Mouse (Mus musculus) ES-Bruce4 (cell line): Measurements from ENCODE around the gene Iyd. TPM values are rescaled to one million over a fixed set of nuclear protein-coding genes. Genes with fewer than 3 reads are reported as not detected.
A peak's percentile ranks its signal among the peaks of the same experiment; 100 is the strongest.

Experiments
- H3K27ac ChIP-seq: 2 replicates; pipeline ENCODE4 v1.5.1; 2012; ENCODE audit warnings: low read length, inconsistent platforms; ENCODE audit not compliant: insufficient read depth
- H3K27me3 ChIP-seq: 2 replicates; pipeline ENCODE4 v1.6.1; 2012; ENCODE audit warnings: mild to moderate bottlenecking, low read length, inconsistent platforms; ENCODE audit not compliant: control insufficient read depth, poor library complexity, insufficient read depth, severe bottlenecking
- H3K36me3 ChIP-seq: 2 replicates; pipeline ENCODE4 v1.6.1; 2012; ENCODE audit warnings: inconsistent platforms, mild to moderate bottlenecking, low read length, moderate library complexity; ENCODE audit not compliant: control insufficient read depth, poor library complexity, insufficient read depth, severe bottlenecking
- H3K4me1 ChIP-seq: one replicate; pipeline ENCODE4 v1.8.1; 2011; ENCODE audit warnings: low read length; ENCODE audit not compliant: control insufficient read depth, insufficient read depth
- H3K4me3 ChIP-seq: 2 replicates; pipeline ENCODE4 v1.5.1; 2011; ENCODE audit warnings: low read depth, mild to moderate bottlenecking, low read length
- H3K9ac ChIP-seq: 2 replicates; pipeline ENCODE4 v1.6.1; 2012; ENCODE audit warnings: low read depth, mild to moderate bottlenecking, inconsistent platforms; ENCODE audit not compliant: poor library complexity, severe bottlenecking
- H3K9me3 ChIP-seq: replicated peaks from 2 replicates; pipeline ENCODE4 v1.6.1; 2012; ENCODE audit warnings: mild to moderate bottlenecking, low read length, inconsistent platforms; ENCODE audit not compliant: control insufficient read depth, poor library complexity, insufficient read depth, severe bottlenecking
- CTCF ChIP-seq: IDR thresholded peaks from one replicate; pipeline ENCODE4 v1.8.1; 2011; ENCODE audit warnings: low read depth, low read length
- EP300 ChIP-seq: IDR thresholded peaks from 2 replicates; pipeline ENCODE4 v1.6.1; 2011; ENCODE audit warnings: low read depth, low read length; ENCODE audit not compliant: insufficient read depth
- POLR2A ChIP-seq: IDR thresholded peaks from one replicate; pipeline ENCODE4 v1.8.1; 2011; ENCODE audit warnings: low read length; ENCODE audit not compliant: insufficient read depth
- polyA plus RNA-seq: library from polyadenylated mRNA; stranded (reverse); fragments of >200 nt; gene quantifications from 2 replicates; pipeline ENCODE4 v1.2.4, GENCODE M21; 2011; ENCODE audit warnings: low read depth; ENCODE audit not compliant: missing spikeins, insufficient read depth, insufficient read length

Gene Iyd
- polyA plus RNA-seq, 1 experiment: not detected

GRCm38 (mm10) chr10:3531375-3531774 lies 8.7 kb upstream of the Iyd start:
- TF ChIP-seq EP300 (no peak), CTCF (peak; percentile 79), POLR2A (no peak)
- Histone ChIP-seq H3K36me3 (no peaks in the 10 kb centered on the region), H3K9me3 (no peaks in the 10 kb centered on the region), H3K27ac (no peak overlapping the region), H3K4me3 (no peak overlapping the region), H3K4me1 (no peaks in the 10 kb centered on the region), H3K27me3 (no peaks in the 10 kb centered on the region), H3K9ac (no peak overlapping the region)

DNA sequence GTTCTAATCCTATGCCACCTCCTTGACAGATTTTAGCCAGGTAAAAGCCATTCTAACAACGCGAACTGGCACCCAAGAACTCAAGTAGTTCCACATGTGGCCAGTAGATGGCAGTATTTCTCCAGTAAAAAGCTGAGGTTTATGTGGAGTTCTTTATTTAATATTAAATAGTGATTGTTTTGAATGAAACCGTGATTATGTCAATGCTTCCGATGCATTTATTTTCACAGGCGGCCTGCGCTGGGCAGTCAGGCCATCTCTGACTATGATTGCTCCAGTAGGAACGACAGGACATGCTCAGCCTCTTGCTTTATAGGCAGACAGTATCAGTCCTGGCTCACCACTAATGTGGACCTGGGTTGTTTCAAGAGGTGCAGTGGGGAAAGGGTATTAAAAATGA lies 5.6 kb upstream of the Iyd start:
- Histone ChIP-seq H3K9ac (no peak overlapping the region), H3K9me3 (no peaks in the 10 kb centered on the region), H3K27ac (no peak overlapping the region), H3K4me3 (no peak overlapping the region), H3K27me3 (no peaks in the 10 kb centered on the region), H3K4me1 (no peaks in the 10 kb centered on the region), H3K36me3 (no peaks in the 10 kb centered on the region)
- no peak for TF ChIP-seq POLR2A

GRCm38 (mm10) chr10:3536361-3536760 lies 3.7 kb upstream of the Iyd start:
- no peak for TF ChIP-seq POLR2A
- no peak for TF ChIP-seq CTCF
- TF ChIP-seq EP300: no peak
- no peak overlapping the region for H3K4me3 ChIP-seq
- no peaks in the 10 kb centered on the region for H3K4me1 ChIP-seq
- H3K9ac ChIP-seq: no peak overlapping the region
- H3K27ac ChIP-seq: no peak overlapping the region
- H3K36me3 ChIP-seq: no peaks in the 10 kb centered on the region
- no peaks in the 10 kb centered on the region for H3K27me3 ChIP-seq
- H3K9me3 ChIP-seq: no peaks in the 10 kb centered on the region

DNA sequence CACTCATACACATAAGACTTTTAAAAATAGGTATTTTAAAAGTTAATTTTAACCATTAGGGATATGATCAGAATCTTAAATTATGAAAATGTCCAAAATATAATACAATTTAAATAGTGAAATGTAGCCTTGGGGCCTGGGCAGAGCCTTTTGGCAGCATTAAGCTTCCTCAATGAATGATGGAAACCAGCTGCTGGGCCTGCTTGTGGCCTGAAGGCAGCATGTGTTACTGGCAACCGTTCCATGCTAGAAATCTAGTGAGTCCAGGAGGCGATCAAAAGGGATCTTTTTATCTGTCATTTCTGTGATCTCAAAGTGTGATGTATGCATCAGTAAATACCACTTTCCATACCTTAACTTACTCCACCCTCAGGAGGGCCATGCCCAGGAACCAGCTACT lies 9.3 kb downstream of the Iyd start:
- H3K4me3 ChIP-seq: no peak overlapping the region
- no peak overlapping the region for H3K9ac ChIP-seq
- no peak overlapping the region for H3K27ac ChIP-seq
- H3K36me3 ChIP-seq: no peaks in the 10 kb centered on the region
- TF ChIP-seq EP300 (no peak), POLR2A (no peak), CTCF (no peak)
- no peaks in the 10 kb centered on the region for H3K27me3 ChIP-seq
- H3K9me3 ChIP-seq: no peaks in the 10 kb centered on the region
- no peaks in the 10 kb centered on the region for H3K4me1 ChIP-seq

- H3K4me3 ChIP-seq: no peak overlapping the region
- H3K36me3 ChIP-seq: no peaks in the 10 kb centered on the region
- TF ChIP-seq EP300 (no peak), POLR2A (no peak), CTCF (no peak)
- H3K27me3 ChIP-seq: no peaks in the 10 kb centered on the region
- H3K27ac ChIP-seq: no peak overlapping the region
- H3K9ac ChIP-seq: no peak overlapping the region
- H3K4me1 ChIP-seq: no peaks in the 10 kb centered on the region
- no peaks in the 10 kb centered on the region for H3K9me3 ChIP-seq
Observed at GRCm38 (mm10) chr10:3555128-3555527, 15.1 kb downstream of the Iyd start.

GRCm38 (mm10) chr10:3556538-3556937 lies 16.5 kb downstream of the Iyd start:
- H3K27me3 ChIP-seq: no peaks in the 10 kb centered on the region
- no peaks in the 10 kb centered on the region for H3K36me3 ChIP-seq
- H3K4me1 ChIP-seq: no peaks in the 10 kb centered on the region
- TF ChIP-seq EP300 (no peak), CTCF (no peak), POLR2A (no peak)
- no peaks in the 10 kb centered on the region for H3K9me3 ChIP-seq
- H3K4me3 ChIP-seq: no peak overlapping the region
- H3K9ac ChIP-seq: no peak overlapping the region
- H3K27ac ChIP-seq: no peak overlapping the region

- Histone ChIP-seq H3K9ac (no peak overlapping the region), H3K27me3 (no peaks in the 10 kb centered on the region), H3K9me3 (no peaks in the 10 kb centered on the region), H3K36me3 (no peaks in the 10 kb centered on the region), H3K27ac (no peak overlapping the region), H3K4me3 (no peak overlapping the region), H3K4me1 (no peaks in the 10 kb centered on the region)
- TF ChIP-seq CTCF: no peak
- no peak for TF ChIP-seq POLR2A
Observed at GRCm38 (mm10) chr10:3559136-3559535, 19.1 kb downstream of the Iyd start.
